In the genomic region with DNA sequence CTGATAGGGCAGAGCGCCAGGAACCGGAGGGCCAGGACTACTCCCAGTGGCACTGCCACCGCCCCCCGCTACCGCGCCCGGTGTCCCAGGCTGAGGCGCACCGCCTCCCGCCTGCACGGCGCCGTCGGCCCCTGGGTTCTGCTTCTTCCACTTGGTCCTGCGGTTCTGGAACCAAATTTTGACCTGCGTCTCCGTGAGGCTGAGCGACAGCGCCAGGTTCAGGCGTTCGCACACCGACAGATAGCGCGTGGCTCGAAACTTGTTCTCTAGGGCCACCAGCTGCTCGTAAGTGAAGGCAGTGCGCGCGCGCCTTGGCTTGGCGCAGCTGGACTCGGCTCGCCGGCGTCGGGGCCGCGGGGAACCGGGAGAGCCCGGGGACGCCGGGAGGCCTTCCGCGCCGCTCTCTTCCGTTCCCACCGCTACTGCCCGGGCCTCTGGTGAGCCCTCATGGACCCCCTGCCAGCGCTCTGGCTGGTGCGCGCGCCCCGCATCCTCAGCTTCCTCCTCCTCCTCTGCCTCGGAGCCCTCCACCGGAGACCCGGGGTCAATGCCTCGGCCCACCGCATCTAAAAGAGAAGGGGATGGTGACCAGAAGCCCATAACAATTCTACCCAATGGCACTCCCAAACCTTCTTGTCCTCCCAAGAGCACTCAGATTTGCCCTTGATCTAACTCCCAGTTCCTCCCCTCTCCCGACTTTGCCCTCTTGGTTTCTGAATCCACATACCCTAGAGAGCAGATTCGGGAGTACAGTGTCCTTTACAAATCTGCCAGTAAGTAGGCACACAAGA, we compare ENCODE assay signal across 8 mouse cellular contexts. TPM values are rescaled to one million over a fixed set of nuclear protein-coding genes. Genes with fewer than 3 reads are reported as not detected.
A peak's percentile ranks its signal among the peaks of the same experiment; 100 is the strongest.
DNase-seq lines count a peak whose midpoint lies in the region; ATAC-seq lines count a peak whose summit lies in the region.

No protein-coding gene starts in this region.

- H3K9me3 ChIP-seq in heart, embryonic 13.5 days: no peaks in the 10 kb centered on the region
- no peaks in the 10 kb centered on the region for H3K9me3 ChIP-seq in limb, embryonic 15.5 days
- H3K9me3 ChIP-seq in neural tube, embryonic 15.5 days (replicated peaks): no peaks in the 10 kb centered on the region

- no peak for ATAC-seq in heart, embryonic 13.5 days (ENCODE audit: extremely low read depth, insufficient number of reproducible peaks, low FRiP score, low TSS enrichment)
- ATAC-seq in granulocyte monocyte progenitor cell, adult 5-6 weeks (replicated peaks; ENCODE audit: poor library complexity, severe bottlenecking): peak; percentile 51
- no peak for ATAC-seq in limb, embryonic 15.5 days (ENCODE audit: insufficient number of reproducible peaks, low FRiP score, low TSS enrichment, low read depth)
- 0 out of 2 replicates have a peak, but pooled peaks have one; percentile 38 for ATAC-seq in neural tube, embryonic 15.5 days (ENCODE audit: low FRiP score)

- intact Hi-C loops in gastrocnemius, postnatal 36 days (cut with DNase I): no loop called here

- H3K36me3 ChIP-seq in heart, embryonic 13.5 days: no peaks in the 10 kb centered on the region
- no peaks in the 10 kb centered on the region for H3K36me3 ChIP-seq in limb, embryonic 15.5 days
- no peaks in the 10 kb centered on the region for H3K36me3 ChIP-seq in neural tube, embryonic 15.5 days

- H3K27me3 ChIP-seq in heart, embryonic 13.5 days (replicated peaks): peaks cover 84% of the 10 kb centered on the region
- H3K27me3 ChIP-seq in limb, embryonic 15.5 days: peaks cover 74% of the 10 kb centered on the region
- peaks cover 73% of the 10 kb centered on the region for H3K27me3 ChIP-seq in neural tube, embryonic 15.5 days (replicated peaks)

- WGBS in heart, embryonic 13.5 days: under 1% methylated on average over 57 of the region's 60 CpGs
- under 1% methylated on average over 58 of the region's 60 CpGs for WGBS in limb, embryonic 15.5 days
- WGBS in neural tube, embryonic 15.5 days: under 1% methylated on average over 51 of the region's 60 CpGs

- DNase-seq in heart, adult 9 months (ENCODE audit: low spot score in 2 of 2): no peak
- peak; percentile 24 to 25 for DNase-seq in adrenal gland, postnatal 36 days
- DNase-seq in layer of hippocampus, adult 11-12 months (ENCODE audit: low spot score): no peak
- no peak for DNase-seq in gastrocnemius, postnatal 36 days

- H3K9ac ChIP-seq in heart, embryonic 13.5 days: peak overlapping the region; percentile 76
- H3K9ac ChIP-seq in limb, embryonic 15.5 days: 0 out of 2 replicates have a peak overlapping the region, but pooled peaks have one; percentile 10
- peak overlapping the region; percentile 40 for H3K9ac ChIP-seq in neural tube, embryonic 15.5 days (replicated peaks)

- H3K4me3 ChIP-seq in heart, embryonic 13.5 days: peak overlapping the region; percentile 64
- H3K4me3 ChIP-seq in limb, embryonic 15.5 days: peak overlapping the region; percentile 48
- peak overlapping the region; percentile 47 for H3K4me3 ChIP-seq in neural tube, embryonic 15.5 days (replicated peaks)

- H3K4me1 ChIP-seq in heart, embryonic 13.5 days: peaks cover 32% of the 10 kb centered on the region
- peaks cover 33% of the 10 kb centered on the region for H3K4me1 ChIP-seq in limb, embryonic 15.5 days
- H3K4me1 ChIP-seq in neural tube, embryonic 15.5 days: peaks cover 36% of the 10 kb centered on the region

- no peak overlapping the region for H3K27ac ChIP-seq in heart, embryonic 13.5 days (replicated peaks)
- no peak overlapping the region for H3K27ac ChIP-seq in limb, embryonic 15.5 days
- H3K27ac ChIP-seq in neural tube, embryonic 15.5 days (replicated peaks): no peak overlapping the region

- H3K4me2 ChIP-seq in heart, embryonic 13.5 days: peak overlapping the region; percentile 91
- peak overlapping the region; percentile 90 for H3K4me2 ChIP-seq in limb, embryonic 15.5 days
- H3K4me2 ChIP-seq in neural tube, embryonic 15.5 days: peak overlapping the region; percentile 96

RNA-seq across cellular contexts. Expression of a gene that starts 2.0 kb away (rescaled TPM):
- 0.09 TPM in 1 of 2 replicates, not detected in the other for polyA plus RNA-seq in heart, embryonic 13.5 days (2015; fragmentation: Nextera tagmentation; extraction: Ambion mirVana)
- not detected for total RNA-seq in adrenal gland, postnatal 36 days (2021)
- total RNA-seq in granulocyte monocyte progenitor cell, adult 5-6 weeks (2014; fragmentation: Nextera tagmentation): not detected in 2 replicates
- not detected in 2 replicates for total RNA-seq in granulocyte monocyte progenitor cell, adult 5-6 weeks (2017)
- 0.06 and 0.10 TPM in 2 replicates for polyA plus RNA-seq in limb, embryonic 15.5 days (2015; fragmentation: Nextera tagmentation; extraction: Ambion mirVana)
- 0.11 and 0.46 TPM in 2 replicates for polyA plus RNA-seq in neural tube, embryonic 15.5 days (2015; fragmentation: Nextera tagmentation; extraction: Ambion mirVana)
- total RNA-seq in gastrocnemius, postnatal 36 days (2021): not detected

RNA-seq across cellular contexts. Expression of a gene that starts 13.0 kb away (rescaled TPM):
- polyA plus RNA-seq in heart, embryonic 13.5 days (2015; fragmentation: Nextera tagmentation; extraction: Ambion mirVana): 25.5 and 28.9 TPM in 2 replicates
- total RNA-seq in adrenal gland, postnatal 36 days (2021): 10 to 100 TPM; 19.2 to 27.6 TPM
- 11.5 and 13.8 TPM in 2 replicates for total RNA-seq in granulocyte monocyte progenitor cell, adult 5-6 weeks (2014; fragmentation: Nextera tagmentation)
- 7.3 and 9.3 TPM in 2 replicates for total RNA-seq in granulocyte monocyte progenitor cell, adult 5-6 weeks (2017)
- 16.8 and 17.1 TPM in 2 replicates for polyA plus RNA-seq in limb, embryonic 15.5 days (2015; fragmentation: Nextera tagmentation; extraction: Ambion mirVana)
- polyA plus RNA-seq in neural tube, embryonic 15.5 days (2015; fragmentation: Nextera tagmentation; extraction: Ambion mirVana): 41.4 and 46.9 TPM in 2 replicates
- 10 to 100 TPM; 12.9 to 13.2 TPM for total RNA-seq in gastrocnemius, postnatal 36 days (2021)

RNA-seq across cellular contexts. Expression of a gene that starts 21.2 kb away (rescaled TPM):
- 169 and 184 TPM in 2 replicates for polyA plus RNA-seq in heart, embryonic 13.5 days (2015; fragmentation: Nextera tagmentation; extraction: Ambion mirVana)
- total RNA-seq in adrenal gland, postnatal 36 days (2021): 100 to 1,000 TPM; 130 to 141 TPM
- 85.2 and 105 TPM in 2 replicates for total RNA-seq in granulocyte monocyte progenitor cell, adult 5-6 weeks (2014; fragmentation: Nextera tagmentation)
- total RNA-seq in granulocyte monocyte progenitor cell, adult 5-6 weeks (2017): 97.3 and 99.4 TPM in 2 replicates
- 264 and 274 TPM in 2 replicates for polyA plus RNA-seq in limb, embryonic 15.5 days (2015; fragmentation: Nextera tagmentation; extraction: Ambion mirVana)
- polyA plus RNA-seq in neural tube, embryonic 15.5 days (2015; fragmentation: Nextera tagmentation; extraction: Ambion mirVana): 105 and 153 TPM in 2 replicates
- total RNA-seq in gastrocnemius, postnatal 36 days (2021): 100 to 1,000 TPM; 129 to 144 TPM

Comparison
In these comparisons a context has a peak if more than half of its experiments do, and no peak if none do; other contexts are left out.
1. ATAC-seq: peak in granulocyte monocyte progenitor cell, adult 5-6 weeks (single experiment) and neural tube, embryonic 15.5 days (single experiment); none in heart, embryonic 13.5 days (single experiment) and limb, embryonic 15.5 days (single experiment).
2. H3K9ac ChIP-seq: peak in every context shown above with its lines; median percentile 76 in heart, embryonic 13.5 days; 40 in neural tube, embryonic 15.5 days; 10 in limb, embryonic 15.5 days.
3. DNase-seq: peak in adrenal gland, postnatal 36 days (2 of 2); none in heart, adult 9 months (0 of 2), layer of hippocampus, adult 11-12 months (single experiment) and gastrocnemius, postnatal 36 days (0 of 2).
4. Peak in every context shown above with its lines, with median percentiles within 50 percentile points of each other: H3K4me2 ChIP-seq and H3K4me3 ChIP-seq.